Mouse (Mus musculus) heart, adult 11 months (tissue): ENCODE results near the gene Mob2.

Experiments used
- DNase-seq: peaks from one replicate; pipeline ENCODE4 v3.0.0; 2022

The Mob2 gene

GRCm38 (mm10) chr7:142019699-142020098 is 41.2 kb downstream of the Mob2 start:
- no peak for DNase-seq

- DNase-seq = no peak
These were observed 44.3 kb downstream of the Mob2 start for GRCm38 (mm10) chr7:142016562-142016961.

- no peak for DNase-seq
These were observed 59.1 kb downstream of the Mob2 start for GRCm38 (mm10) chr7:142001597-142002340.

- no peak for DNase-seq
These were observed 60.2 kb downstream of the Mob2 start for GRCm38 (mm10) chr7:142000661-142001060.

GRCm38 (mm10) chr7:141994121-141994520 is 66.7 kb downstream of the Mob2 start:
- DNase-seq = no peak

- no peak for DNase-seq
These were observed 69.7 kb downstream of the Mob2 start for GRCm38 (mm10) chr7:141991183-141991582.

GRCm38 (mm10) chr7:141988314-141988806 is 72.5 kb downstream of the Mob2 start:
- DNase-seq = no peak

GRCm38 (mm10) chr7:141981237-141981636 is 79.6 kb downstream of the Mob2 start:
- DNase-seq = no peak

GRCm38 (mm10) chr7:141979247-141979646 is 81.6 kb downstream of the Mob2 start:
- DNase-seq = no peak

GRCm38 (mm10) chr7:141978003-141978402 is 82.9 kb downstream of the Mob2 start:
- no peak for DNase-seq

GRCm38 (mm10) chr7:141972831-141973619 is 87.8 kb downstream of the Mob2 start:
- DNase-seq = no peak

GRCm38 (mm10) chr7:141966281-141966680 is 94.6 kb downstream of the Mob2 start:
- DNase-seq = no peak

- DNase-seq = no peak
These were observed 98.3 kb downstream of the Mob2 start for GRCm38 (mm10) chr7:141962521-141962920.

- DNase-seq = peak; percentile 91
These were observed 99.4 kb downstream of the Mob2 start for GRCm38 (mm10) chr7:141961491-141961890.

GRCm38 (mm10) chr7:141960926-141961325 is 99.9 kb downstream of the Mob2 start:
- DNase-seq = peak; percentile 84

- DNase-seq = no peak
These were observed 101.7 kb downstream of the Mob2 start for GRCm38 (mm10) chr7:141959133-141959532.
